Mouse (Mus musculus): Measurements from ENCODE around the gene Fam227a.

- TF ChIP-seq TCF12 (IDR thresholded peaks at IDR 0.05; ENCODE audit: insufficient read depth, poor library complexity, severe bottlenecking) (no peak), SRF (IDR thresholded peaks at IDR 0.05; ENCODE audit: control insufficient read depth, insufficient read length, low read depth) (no peak), POLR2AphosphoS2 (IDR thresholded peaks at IDR 0.05; ENCODE audit: insufficient read length, low read depth) (no peak), POLR2A (IDR thresholded peaks at IDR 0.05; ENCODE audit: insufficient read length, low read depth) (no peak)
Measured at GRCm38 (mm10) chr15:79661852-79662251, 3.1 kb upstream of the Fam227a start.
